ENCODE assay signal across 8 mouse cellular contexts in the genomic region with DNA sequence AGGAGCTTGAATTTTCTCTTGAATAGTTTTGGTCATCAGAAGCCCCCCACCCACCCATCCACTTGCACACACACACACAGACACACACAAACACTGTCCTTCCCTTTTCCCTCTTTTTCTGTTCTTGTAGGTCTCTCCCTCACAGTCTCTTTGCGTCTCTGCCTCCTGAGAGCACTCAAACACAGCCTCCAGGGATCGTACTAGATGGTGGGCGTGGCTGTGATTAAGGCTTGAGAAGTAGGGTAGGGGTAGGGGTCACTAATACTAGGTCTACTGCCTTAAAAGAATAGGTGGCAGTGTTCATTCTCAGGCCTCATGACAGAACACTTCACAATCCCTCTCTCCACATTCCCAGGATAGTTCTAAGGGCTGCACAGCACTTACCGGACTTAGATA. TPM values are rescaled to one million over a fixed set of nuclear protein-coding genes. Genes with fewer than 3 reads are reported as not detected.
DNase-seq lines count a peak whose midpoint lies in the region; ATAC-seq and TF ChIP-seq lines count a peak whose summit lies in the region.

Gene Zmym3, minus strand, starts transcription at position 150 of the 396 bp plus-strand sequence.

- no peak for TF ChIP-seq CTCF in layer of hippocampus, adult 2 months (conservative IDR thresholded peaks at IDR 0.05)

- no peak for ATAC-seq in heart, embryonic 11.5 days (replicated peaks; ENCODE audit: insufficient number of reproducible peaks, low FRiP score, low TSS enrichment)
- no peak for ATAC-seq in megakaryocyte progenitor cell, adult 5-6 weeks (replicated peaks; ENCODE audit: poor library complexity)

- peak within 1 kb of the TSS; percentile 72 for H3K4me2 ChIP-seq in heart, embryonic 11.5 days

- no peaks in the 10 kb centered on the region for H3K36me3 ChIP-seq in heart, embryonic 11.5 days (ENCODE audit: control insufficient read depth, insufficient read depth, low read length)

- 24% methylated on average over 4 of the region's 4 CpGs for WGBS in heart, embryonic 11.5 days (ENCODE audit: insufficient replicate concordance)

- H3K27ac ChIP-seq in layer of hippocampus, adult 2 months = peak within 1 kb of the TSS; percentile 89
- H3K27ac ChIP-seq in heart, embryonic 11.5 days (ENCODE audit: low read depth, low read length) = peak within 1 kb of the TSS; percentile 62

- peak within 1 kb of the TSS; percentile 81 for H3K9ac ChIP-seq in heart, embryonic 11.5 days (ENCODE audit: low read depth, low read length)

- H3K4me1 ChIP-seq in heart, embryonic 11.5 days (ENCODE audit: control insufficient read depth, insufficient read depth, low read length) = peaks cover 9% of the 10 kb centered on the region

- H3K9me3 ChIP-seq in heart, embryonic 11.5 days (replicated peaks; ENCODE audit: control insufficient read depth, low read length) = no peaks in the 10 kb centered on the region

- peak within 1 kb of the TSS; percentile 67 for H3K4me3 ChIP-seq in layer of hippocampus, adult 2 months
- peak within 1 kb of the TSS; percentile 64 for H3K4me3 ChIP-seq in heart, embryonic 11.5 days (ENCODE audit: low read depth, low read length)

- H3K27me3 ChIP-seq in heart, embryonic 11.5 days (ENCODE audit: control insufficient read depth, insufficient read depth, low read length) = no peaks in the 10 kb centered on the region; the same call in 1 of the 2 replicates

- DNase-seq in layer of hippocampus, adult 2 months (ENCODE audit: low spot score in 2 of 2) = no peak
- DNase-seq in layer of hippocampus, adult 11-12 months (ENCODE audit: low spot score) = no peak
- peak; percentile 6 to 23 for DNase-seq in adrenal gland, postnatal 36 days
- DNase-seq in left cerebral cortex, adult 8-10 months (ENCODE audit: low spot score in 2 of 2) = no peak
- DNase-seq in B cell, adult 2 months = no peak
- no peak for DNase-seq in cerebellum, adult 8-10 months

RNA-seq across cellular contexts. Expression of gene Zmym3, which starts in this region (rescaled TPM):
- total RNA-seq in layer of hippocampus, adult 2 months (2021) = 100 to 1,000 TPM; 176 to 179 TPM
- 10 to 100 TPM; 65.0 to 66.3 TPM for total RNA-seq in adrenal gland, postnatal 36 days (2021)
- polyA plus RNA-seq in heart, embryonic 11.5 days (2014; fragmentation: Nextera tagmentation; extraction: Ambion mirVana) = 22.1 and 22.4 TPM in 2 replicates
- total RNA-seq in left cerebral cortex, adult 8-10 months (2022) = 100 to 1,000 TPM; 145 to 161 (median 153) TPM
- 44.6 and 47.2 TPM in 2 replicates for total RNA-seq in megakaryocyte progenitor cell, adult 5-6 weeks (2015)
- 25.1 and 30.1 TPM in 2 replicates for total RNA-seq in megakaryocyte progenitor cell, adult 5-6 weeks (2017)

Comparison
In these comparisons a context has a peak if more than half of its experiments do, and no peak if none do; other contexts are left out.
1. DNase-seq: peak in adrenal gland, postnatal 36 days (2 of 2); none in layer of hippocampus, adult 2 months (0 of 2), layer of hippocampus, adult 11-12 months (single experiment), left cerebral cortex, adult 8-10 months (0 of 2), B cell, adult 2 months (0 of 2) and cerebellum, adult 8-10 months (single experiment).